Mouse (Mus musculus) hindbrain, postnatal 0 days (tissue): ENCODE measurements around the gene Gm26897. TPM values are rescaled to one million over a fixed set of nuclear protein-coding genes. Genes with fewer than 3 reads are reported as not detected.

Experiments
- ATAC-seq: fragments of 200-750 bp; cut with Nextera tagmentation; 2 replicates; pipeline ENCODE4 v1.8.0; 2017; ENCODE audit warnings: mild to moderate bottlenecking, moderate TSS enrichment, moderate library complexity
- DNase-seq: peaks from one replicate; pipeline ENCODE4 v3.0.0-alpha.2; 2015; ENCODE audit warnings: low spot score
- H3K27ac ChIP-seq: fragments of 300-500 bp; sonication (generic); 2 replicates; pipeline ENCODE4 v1.5.1; 2014; ENCODE audit warnings: mild to moderate bottlenecking
- H3K27me3 ChIP-seq: fragments of 300-500 bp; sonication (generic); 2 replicates; pipeline ENCODE4 v1.6.1; 2014; ENCODE audit warnings: low read length, mixed read lengths; ENCODE audit not compliant: insufficient read depth
- H3K36me3 ChIP-seq: fragments of 300-500 bp; sonication (generic); 2 replicates; pipeline ENCODE4 v1.6.1; 2014; ENCODE audit warnings: low read length, mixed read lengths; ENCODE audit not compliant: insufficient read depth
- H3K4me1 ChIP-seq: fragments of 300-500 bp; sonication (generic); 2 replicates; pipeline ENCODE4 v1.6.1; 2014; ENCODE audit warnings: antibody characterized with exemption, low read length, mixed read lengths; ENCODE audit not compliant: insufficient read depth
- H3K4me2 ChIP-seq: fragments of 300-500 bp; sonication (generic); 2 replicates; pipeline ENCODE4 v1.6.1; 2014; ENCODE audit warnings: low read depth, mild to moderate bottlenecking, low read length, moderate library complexity, mixed read lengths
- H3K4me3 ChIP-seq: fragments of 300-500 bp; sonication (generic); 2 replicates; pipeline ENCODE4 v1.5.1; 2014; ENCODE audit warnings: low read length
- H3K9ac ChIP-seq: fragments of 300-500 bp; sonication (generic); replicated peaks from 2 replicates; pipeline ENCODE4 v1.6.1; 2014; ENCODE audit warnings: mild to moderate bottlenecking, low read length, moderate library complexity, mixed read lengths
- H3K9me3 ChIP-seq: fragments of 300-500 bp; sonication (generic); 2 replicates; pipeline ENCODE4 v1.6.1; 2016; ENCODE audit warnings: low read length, mixed read lengths
- CTCF ChIP-seq: IDR thresholded peaks from 2 replicates; pipeline ENCODE4 v1.5.1; 2016; ENCODE audit warnings: antibody characterized with exemption, control low read depth, low read depth
- WGBS: fragments of 180-500 bp; shearing (Covaris S2); extraction: QIAGEN DNeasy Blood & Tissue Kit; methylation state at CpG from one replicate; pipeline ENCODE4 v1.1.7; 2014; 5-methylcytosine and 5-hydroxymethylcytosine counted together
- polyA plus RNA-seq: library from polyadenylated mRNA; unstranded; fragments of >200 nt; fragmentation: Nextera tagmentation; extraction: Ambion mirVana; gene quantifications from 2 replicates; pipeline ENCODE4 v1.2.1, GENCODE M21; 2015
- total RNA-seq: library from RNA; depleted of rRNA; stranded (reverse); fragments of >200 nt; gene quantifications from 2 replicates; pipeline ENCODE4 v1.2.3, GENCODE M21; 2014

Gm26897 gene
- total and polyA plus RNA-seq, 2 experiments from 2014 or later: not detected

DNA sequence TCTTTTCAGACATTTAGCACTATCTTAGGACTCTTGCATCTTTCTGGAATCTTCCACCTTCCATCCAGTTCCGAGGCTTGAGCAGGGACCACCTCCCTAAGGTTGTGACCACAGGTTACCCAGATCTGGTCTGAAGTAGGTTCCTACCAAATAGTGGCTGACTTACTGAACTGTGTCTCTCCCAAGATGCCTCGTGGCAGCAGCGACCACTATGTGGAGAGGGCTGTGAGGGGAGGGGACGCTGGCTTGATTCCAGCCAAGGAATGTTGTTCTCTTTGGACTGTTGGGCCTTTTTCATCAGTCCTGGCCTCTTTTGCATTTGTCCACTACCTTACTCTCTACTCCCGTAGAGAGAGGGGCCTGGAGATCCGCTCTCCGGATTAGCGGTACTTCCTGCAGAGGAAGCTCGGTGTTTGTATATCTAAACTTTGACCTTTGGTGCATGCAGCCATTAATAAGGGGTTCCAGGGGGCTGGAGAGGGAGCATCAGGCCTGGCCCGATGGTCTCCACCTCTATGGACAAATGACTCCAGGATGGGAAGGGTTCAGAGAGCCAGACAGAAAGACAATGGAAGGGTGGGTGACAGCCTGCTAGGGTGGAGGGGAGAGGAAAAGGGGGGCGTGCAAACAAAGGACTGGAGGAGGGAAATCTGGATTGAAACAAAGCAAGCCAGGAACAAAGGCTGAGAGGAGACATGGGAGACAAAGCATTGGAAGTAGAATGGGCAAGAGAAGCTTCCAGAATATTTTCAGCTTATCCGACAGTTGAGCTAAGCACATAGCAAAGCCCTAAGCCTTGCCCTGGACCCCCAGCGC, 39.1 kb downstream of the Gm26897 start:
- peak; percentile 14 for DNase-seq
- ATAC-seq: no peak
- H3K9me3 ChIP-seq: no peaks in the 10 kb centered on the region
- H3K27me3 ChIP-seq: no peaks in the 10 kb centered on the region
- peak overlapping the region; percentile 21; the same call in 1 of the 2 replicates for H3K27ac ChIP-seq
- H3K4me2 ChIP-seq: no peak overlapping the region
- H3K4me3 ChIP-seq: no peak overlapping the region
- H3K36me3 ChIP-seq: no peaks in the 10 kb centered on the region
- WGBS: 26% methylated on average over 13 of the region's 13 CpGs
- 0 out of 2 replicates have a peak, but pooled peaks cover 4% of the 10 kb centered on the region for H3K4me1 ChIP-seq
- no peak overlapping the region for H3K9ac ChIP-seq
- TF ChIP-seq CTCF: no peak

DNA sequence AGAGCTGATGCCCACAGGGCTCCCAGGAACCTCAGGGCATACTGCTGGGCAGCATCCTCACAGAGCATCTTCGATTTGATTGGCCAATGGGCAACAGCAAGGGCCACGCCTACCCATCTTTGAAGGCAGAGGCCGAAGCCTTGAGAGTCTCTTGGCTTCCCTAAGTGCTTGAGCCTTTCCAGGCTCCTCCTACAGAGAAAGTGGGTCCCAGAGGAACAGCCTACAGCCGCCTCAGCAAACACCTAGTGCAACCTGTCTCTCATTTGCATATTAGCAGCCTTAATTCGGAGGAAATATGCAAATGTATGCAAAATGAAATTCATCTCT, 39.6 kb downstream of the Gm26897 start:
- no peaks in the 10 kb centered on the region for H3K27me3 ChIP-seq
- WGBS: 45% methylated on average over 5 of the region's 5 CpGs
- TF ChIP-seq CTCF: no peak
- peak overlapping the region; percentile 21; the same call in 1 of the 2 replicates for H3K27ac ChIP-seq
- H3K36me3 ChIP-seq: no peaks in the 10 kb centered on the region
- H3K9me3 ChIP-seq: no peaks in the 10 kb centered on the region
- no peak overlapping the region for H3K4me3 ChIP-seq
- no peak overlapping the region for H3K4me2 ChIP-seq
- DNase-seq (no peak), ATAC-seq (peak; percentile 28; the same call in 1 of the 2 replicates)
- H3K4me1 ChIP-seq: 0 out of 2 replicates have a peak, but pooled peaks cover 4% of the 10 kb centered on the region
- H3K9ac ChIP-seq: no peak overlapping the region

DNA sequence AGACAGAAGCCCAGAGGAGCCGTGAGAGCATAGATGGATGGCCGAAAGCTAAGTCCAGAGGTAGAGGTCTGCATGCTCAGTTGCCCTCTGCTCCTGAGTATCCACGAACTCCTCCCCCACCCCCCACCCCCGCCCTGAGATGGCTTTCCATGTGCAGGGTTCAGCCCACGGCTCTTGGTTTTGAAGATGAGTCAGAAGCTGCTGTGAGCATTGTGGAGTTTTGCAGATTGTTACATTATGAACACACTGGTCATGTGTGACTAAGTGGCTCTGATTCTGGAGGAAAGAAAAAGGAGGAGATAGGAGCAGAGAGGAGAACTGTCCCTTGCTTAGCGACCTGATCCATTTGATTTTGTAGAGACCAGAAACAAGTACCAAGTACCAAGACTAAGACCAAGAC, 42.5 kb downstream of the Gm26897 start:
- no peak overlapping the region for H3K27ac ChIP-seq
- H3K4me2 ChIP-seq: no peak overlapping the region
- no peaks in the 10 kb centered on the region for H3K4me1 ChIP-seq
- no peaks in the 10 kb centered on the region for H3K27me3 ChIP-seq
- no peak for ATAC-seq
- TF ChIP-seq CTCF: no peak
- H3K36me3 ChIP-seq: no peaks in the 10 kb centered on the region
- DNase-seq: no peak
- no peak overlapping the region for H3K9ac ChIP-seq
- WGBS: 86% methylated on average over 6 of the region's 6 CpGs
- H3K9me3 ChIP-seq: no peaks in the 10 kb centered on the region
- no peak overlapping the region for H3K4me3 ChIP-seq

DNA sequence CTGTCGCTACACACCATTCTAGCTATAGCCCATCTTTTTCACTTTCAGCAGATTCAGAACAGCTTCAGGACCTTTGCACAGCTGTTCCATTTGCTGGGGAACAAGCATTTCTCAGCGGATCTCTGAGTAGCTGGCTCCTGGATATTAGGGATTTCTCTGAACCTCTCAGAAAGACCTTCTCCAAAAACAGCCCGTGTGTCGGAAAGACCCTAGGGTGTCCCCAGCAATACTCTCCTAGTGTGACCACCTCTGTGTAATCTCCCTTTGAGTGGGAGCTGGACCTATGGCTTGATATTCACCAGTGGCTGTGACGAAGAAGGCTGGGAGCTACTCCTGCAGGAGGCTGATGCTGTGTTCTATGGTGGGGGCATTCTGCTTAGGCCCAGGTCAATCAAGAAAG, 44.4 kb downstream of the Gm26897 start:
- Histone ChIP-seq H3K4me3 (no peak overlapping the region), H3K27me3 (no peaks in the 10 kb centered on the region), H3K9ac (no peak overlapping the region), H3K4me1 (no peaks in the 10 kb centered on the region), H3K27ac (no peak overlapping the region), H3K9me3 (no peaks in the 10 kb centered on the region), H3K36me3 (no peaks in the 10 kb centered on the region), H3K4me2 (no peak overlapping the region)
- no peak for TF ChIP-seq CTCF
- 73% methylated on average over 5 of the region's 5 CpGs for WGBS
- DNase-seq: peak; percentile 49
- no peak for ATAC-seq

DNA sequence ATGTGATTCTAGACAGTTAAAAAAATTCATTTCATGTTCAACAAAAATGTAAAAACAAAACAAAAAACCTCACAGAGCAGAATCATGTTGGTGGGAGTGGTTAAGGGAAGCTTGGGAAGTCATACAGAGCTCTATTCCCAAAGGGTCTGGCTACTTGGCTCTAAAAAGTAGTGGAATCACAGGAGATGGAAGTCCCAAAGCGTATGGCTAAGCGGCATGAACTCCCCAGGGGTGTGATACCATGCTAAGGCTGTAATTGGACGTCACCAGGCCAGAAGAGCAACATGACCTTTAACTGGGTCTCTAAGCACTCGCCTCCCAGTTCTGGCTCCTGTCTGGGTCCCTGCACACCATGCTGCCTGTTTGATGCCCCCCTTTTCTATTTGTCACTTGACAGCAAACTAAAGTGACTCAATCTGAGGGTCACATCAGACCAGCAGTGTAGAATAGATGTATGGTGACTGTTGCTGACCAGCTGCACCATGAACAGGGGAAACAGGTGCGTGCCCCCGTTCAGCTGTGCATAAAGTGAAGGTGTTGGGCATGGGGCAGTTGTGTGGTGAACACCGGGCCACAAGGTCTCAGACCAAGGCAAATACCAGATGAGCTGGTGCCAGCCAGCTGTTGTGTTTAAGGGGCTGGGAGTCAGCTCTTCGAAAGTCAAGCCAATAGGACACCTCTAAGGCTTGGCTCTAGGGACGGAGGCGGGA, 46.2 kb downstream of the Gm26897 start:
- no peaks in the 10 kb centered on the region for H3K4me1 ChIP-seq
- H3K9ac ChIP-seq: no peak overlapping the region
- no peak overlapping the region for H3K4me3 ChIP-seq
- no peaks in the 10 kb centered on the region for H3K36me3 ChIP-seq
- no peak overlapping the region for H3K27ac ChIP-seq
- no peak for TF ChIP-seq CTCF
- H3K9me3 ChIP-seq: no peaks in the 10 kb centered on the region
- DNase-seq: no peak
- WGBS: 85% methylated on average over 10 of the region's 10 CpGs
- ATAC-seq: no peak
- H3K4me2 ChIP-seq: no peak overlapping the region
- H3K27me3 ChIP-seq: no peaks in the 10 kb centered on the region
